Mouse (Mus musculus): ENCODE data around the gene Igfbp3. TPM values are rescaled to one million over a fixed set of nuclear protein-coding genes. Genes with fewer than 3 reads are reported as not detected.

Igfbp3 gene
- polyA plus RNA-seq, 1 experiment from 2014 or later, result 49.5 TPM

DNA sequence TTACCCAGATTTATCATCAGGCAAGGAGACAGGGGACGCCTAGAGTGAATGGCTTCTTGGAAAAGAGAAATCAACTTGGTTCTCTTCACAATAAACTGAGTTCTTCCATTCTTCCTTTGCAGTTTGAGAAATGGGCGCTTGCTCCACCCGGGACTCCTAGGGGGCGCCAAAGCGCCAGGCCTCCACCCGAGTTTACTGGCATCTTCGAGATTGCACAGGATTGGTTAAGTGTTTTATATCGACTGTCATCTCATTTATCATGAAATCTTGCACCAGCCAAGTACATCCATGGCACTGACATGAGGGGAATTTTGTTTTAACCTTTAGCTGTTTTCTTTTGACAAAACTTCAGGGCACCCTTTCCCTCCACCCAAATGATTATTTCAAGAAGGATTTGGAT is 2.0 kb upstream of the Igfbp3 start:
- H3K27me3 ChIP-seq (replicated peaks; ENCODE audit: control insufficient read depth, insufficient read depth, low read length), result peaks cover 43% of the 10 kb centered on the region
- H3K4me3 ChIP-seq (ENCODE audit: low read depth, low read length), result no peak overlapping the region
- no peaks in the 10 kb centered on the region for H3K36me3 ChIP-seq (ENCODE audit: control insufficient read depth, insufficient read depth, low read length)
- DNase-seq (ENCODE audit: low spot score) (peak; percentile 78), ATAC-seq (replicated peaks; ENCODE audit: low FRiP score, low TSS enrichment, low read depth) (no peak)
- 14% methylated on average over 8 of the region's 8 CpGs for WGBS
- no peak overlapping the region for H3K9ac ChIP-seq (ENCODE audit: low read length)
- no peaks in the 10 kb centered on the region for H3K9me3 ChIP-seq (ENCODE audit: control insufficient read depth, low read length)
- H3K4me2 ChIP-seq (ENCODE audit: low read length), result no peak overlapping the region
- no peak overlapping the region for H3K27ac ChIP-seq (ENCODE audit: low read depth)
- peaks cover 10% of the 10 kb centered on the region for H3K4me1 ChIP-seq (replicated peaks; ENCODE audit: control insufficient read depth, insufficient read depth, low read length)

DNA sequence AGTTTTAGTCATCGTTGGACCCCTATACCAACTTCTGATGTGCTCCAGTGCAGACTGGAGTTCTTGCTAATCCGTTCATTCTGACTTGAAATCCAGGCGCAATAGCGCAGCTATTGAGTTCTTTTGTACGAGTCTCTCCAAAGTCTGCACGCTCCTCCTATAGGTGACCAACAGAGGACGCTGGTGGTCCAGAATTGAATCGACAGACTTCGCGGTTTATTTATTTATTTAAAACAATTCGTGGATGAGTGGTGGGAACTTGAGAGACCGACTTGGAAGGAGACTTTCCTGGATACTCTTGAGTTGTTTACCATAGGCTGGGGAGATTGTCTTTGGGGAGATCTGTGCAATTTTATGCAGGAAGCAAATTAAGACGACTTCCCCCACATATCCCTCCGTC is 1.0 kb upstream of the Igfbp3 start:
- DNase-seq (ENCODE audit: low spot score), result peak; percentile 76
- whole genome bisulfite sequencing, result 6% methylated on average over 14 of the region's 14 CpGs
- H3K4me1 ChIP-seq (replicated peaks; ENCODE audit: control insufficient read depth, insufficient read depth, low read length), result peaks cover 10% of the 10 kb centered on the region

DNA sequence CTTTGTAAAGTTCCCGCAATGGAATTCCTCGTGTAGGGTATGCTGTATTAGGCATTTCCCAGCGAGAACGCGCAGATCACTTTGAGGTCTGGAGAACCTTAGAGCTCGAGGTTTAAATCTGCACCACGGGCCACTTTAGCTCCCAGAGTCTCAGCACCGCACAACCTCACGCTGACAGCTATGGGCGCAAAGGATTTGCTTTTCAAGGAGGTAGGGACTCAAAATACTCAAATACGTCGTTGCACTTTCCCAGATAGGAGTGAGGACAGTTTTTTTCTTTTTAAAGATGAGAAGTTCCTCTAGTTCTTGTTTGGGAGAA is 578 bp upstream of the Igfbp3 start:
- WGBS, result under 1% methylated on average over 12 of the region's 12 CpGs
- no peaks in the 10 kb centered on the region for H3K36me3 ChIP-seq (ENCODE audit: control insufficient read depth, insufficient read depth, low read length)
- no peak for DNase-seq (ENCODE audit: low spot score)
- peaks cover 44% of the 10 kb centered on the region for H3K27me3 ChIP-seq (replicated peaks; ENCODE audit: control insufficient read depth, insufficient read depth, low read length)
- H3K27ac ChIP-seq (ENCODE audit: low read depth), result no peak overlapping the region
- H3K4me1 ChIP-seq (replicated peaks; ENCODE audit: control insufficient read depth, insufficient read depth, low read length), result peaks cover 10% of the 10 kb centered on the region
- ATAC-seq (replicated peaks; ENCODE audit: low FRiP score, low TSS enrichment, low read depth), result no peak
- H3K4me2 ChIP-seq (ENCODE audit: low read length), result peak overlapping the region; percentile 90
- H3K9ac ChIP-seq (ENCODE audit: low read length), result no peak overlapping the region
- H3K9me3 ChIP-seq (ENCODE audit: control insufficient read depth, low read length), result no peaks in the 10 kb centered on the region
- peak overlapping the region; percentile 54 for H3K4me3 ChIP-seq (ENCODE audit: low read depth, low read length)

More for the DNA sequence above, 1.0 kb upstream of the Igfbp3 start:
- peak overlapping the region; percentile 54 for H3K4me3 ChIP-seq (ENCODE audit: low read depth, low read length)
- H3K27ac ChIP-seq (ENCODE audit: low read depth), result no peak overlapping the region
- peaks cover 44% of the 10 kb centered on the region for H3K27me3 ChIP-seq (replicated peaks; ENCODE audit: control insufficient read depth, insufficient read depth, low read length)
- peak overlapping the region; percentile 90 for H3K4me2 ChIP-seq (ENCODE audit: low read length)
- no peak for ATAC-seq (replicated peaks; ENCODE audit: low FRiP score, low TSS enrichment, low read depth)
- no peaks in the 10 kb centered on the region for H3K36me3 ChIP-seq (ENCODE audit: control insufficient read depth, insufficient read depth, low read length)
- no peaks in the 10 kb centered on the region for H3K9me3 ChIP-seq (ENCODE audit: control insufficient read depth, low read length)
- no peak overlapping the region for H3K9ac ChIP-seq (ENCODE audit: low read length)

DNA sequence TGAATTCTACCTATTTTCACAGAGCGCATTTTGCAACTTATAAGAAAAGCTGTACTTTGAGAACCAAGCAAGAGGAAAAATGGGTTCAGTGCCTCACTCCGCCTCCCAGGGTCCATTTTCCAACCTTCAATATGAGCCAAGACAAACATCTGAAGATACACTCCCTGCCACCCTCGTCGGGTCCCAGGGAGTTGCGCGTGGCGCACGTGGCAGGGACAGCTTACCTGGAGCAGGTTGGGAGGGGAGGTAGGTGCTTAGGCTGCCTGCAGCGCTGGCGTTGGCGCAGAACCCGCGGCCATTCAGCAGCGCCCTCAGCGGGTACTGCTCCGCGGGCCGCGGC is 592 bp downstream of the Igfbp3 start:
- WGBS, result 2% methylated on average over 19 of the region's 19 CpGs

DNA sequence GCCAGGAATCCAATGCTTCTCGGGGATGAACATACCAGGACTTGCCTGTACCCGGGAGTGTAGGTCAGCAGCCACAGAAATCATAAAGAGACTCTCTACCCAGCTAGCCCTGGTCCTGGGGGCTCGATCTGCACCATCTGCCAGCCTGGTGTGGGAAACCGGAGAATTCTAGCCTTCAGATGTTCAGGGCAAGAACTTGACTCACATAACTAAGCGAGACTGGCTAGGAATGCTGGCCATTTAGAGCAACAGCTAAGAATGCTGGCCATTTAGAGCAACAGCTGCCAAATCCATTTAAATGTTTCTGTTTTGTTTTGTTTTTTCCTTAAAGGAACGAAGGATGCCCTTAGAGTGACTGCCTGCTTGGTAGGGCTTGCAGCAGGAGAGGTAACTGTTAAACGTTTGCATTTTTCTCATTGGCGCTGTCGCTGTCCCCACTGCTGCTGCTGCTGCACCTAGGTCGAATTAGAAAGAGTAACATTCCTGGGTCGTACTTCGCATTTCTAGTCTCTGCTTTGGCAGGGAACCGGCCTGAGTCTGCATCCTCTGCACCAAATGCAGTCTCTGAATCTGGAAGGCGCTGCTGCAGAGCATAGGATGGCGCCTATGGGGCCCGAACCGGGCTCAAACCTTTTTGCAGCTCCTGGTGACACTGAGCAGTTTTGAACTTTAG is 1.5 kb downstream of the Igfbp3 start:
- Histone ChIP-seq H3K36me3 (ENCODE audit: control insufficient read depth, insufficient read depth, low read length) (no peaks in the 10 kb centered on the region), H3K27ac (ENCODE audit: low read depth) (no peak overlapping the region), H3K27me3 (replicated peaks; ENCODE audit: control insufficient read depth, insufficient read depth, low read length) (peaks cover 44% of the 10 kb centered on the region), H3K4me1 (replicated peaks; ENCODE audit: control insufficient read depth, insufficient read depth, low read length) (peaks cover 10% of the 10 kb centered on the region), H3K4me2 (ENCODE audit: low read length) (peak overlapping the region; percentile 90), H3K9me3 (ENCODE audit: control insufficient read depth, low read length) (no peaks in the 10 kb centered on the region), H3K9ac (ENCODE audit: low read length) (no peak overlapping the region), H3K4me3 (ENCODE audit: low read depth, low read length) (peak overlapping the region; percentile 54)
- ATAC-seq (replicated peaks; ENCODE audit: low FRiP score, low TSS enrichment, low read depth) (no peak), DNase-seq (ENCODE audit: low spot score) (no peak)
- WGBS, result 18% methylated on average over 17 of the region's 17 CpGs

More for the DNA sequence above, 592 bp downstream of the Igfbp3 start:
- Histone ChIP-seq H3K9me3 (ENCODE audit: control insufficient read depth, low read length) (no peaks in the 10 kb centered on the region), H3K4me3 (ENCODE audit: low read depth, low read length) (peak overlapping the region; percentile 54), H3K36me3 (ENCODE audit: control insufficient read depth, insufficient read depth, low read length) (no peaks in the 10 kb centered on the region), H3K4me2 (ENCODE audit: low read length) (peak overlapping the region; percentile 90), H3K27me3 (replicated peaks; ENCODE audit: control insufficient read depth, insufficient read depth, low read length) (peaks cover 44% of the 10 kb centered on the region), H3K9ac (ENCODE audit: low read length) (peak overlapping the region; percentile 37), H3K4me1 (replicated peaks; ENCODE audit: control insufficient read depth, insufficient read depth, low read length) (peaks cover 10% of the 10 kb centered on the region), H3K27ac (ENCODE audit: low read depth) (0 out of 2 replicates have a peak overlapping the region, but pooled peaks have one; percentile 29)
- no peak for DNase-seq (ENCODE audit: low spot score)
- no peak for ATAC-seq (replicated peaks; ENCODE audit: low FRiP score, low TSS enrichment, low read depth)

DNA sequence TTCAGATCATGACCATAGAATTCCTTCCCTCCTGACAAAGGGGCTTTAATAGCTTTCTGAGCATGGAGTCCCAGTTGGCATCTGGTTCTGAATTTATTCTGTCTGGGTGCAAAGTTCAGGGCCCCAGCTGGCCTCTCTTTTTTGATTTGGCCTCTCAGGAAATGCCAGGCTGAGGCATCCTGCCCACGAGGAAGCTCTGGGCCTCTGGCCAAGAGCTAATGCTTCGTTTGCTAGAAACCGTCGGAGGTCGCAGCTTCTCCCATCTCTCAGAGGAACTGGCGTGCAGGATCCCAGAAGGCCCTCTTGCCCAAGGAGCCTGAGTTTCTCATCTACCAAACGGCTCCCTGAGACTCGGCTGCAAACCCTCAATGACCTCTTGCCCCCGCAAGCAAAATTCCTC is 2.5 kb downstream of the Igfbp3 start:
- Histone ChIP-seq H3K27ac (ENCODE audit: low read depth) (no peak overlapping the region), H3K4me2 (ENCODE audit: low read length) (peak overlapping the region; percentile 23; the same call in 1 of the 2 replicates), H3K4me1 (replicated peaks; ENCODE audit: control insufficient read depth, insufficient read depth, low read length) (peaks cover 10% of the 10 kb centered on the region), H3K4me3 (ENCODE audit: low read depth, low read length) (no peak overlapping the region), H3K9me3 (ENCODE audit: control insufficient read depth, low read length) (no peaks in the 10 kb centered on the region), H3K9ac (ENCODE audit: low read length) (no peak overlapping the region), H3K27me3 (replicated peaks; ENCODE audit: control insufficient read depth, insufficient read depth, low read length) (peaks cover 44% of the 10 kb centered on the region), H3K36me3 (ENCODE audit: control insufficient read depth, insufficient read depth, low read length) (no peaks in the 10 kb centered on the region)
- DNase-seq (ENCODE audit: low spot score), result no peak
- no peak for ATAC-seq (replicated peaks; ENCODE audit: low FRiP score, low TSS enrichment, low read depth)
- 25% methylated on average over 9 of the region's 9 CpGs for WGBS

DNA sequence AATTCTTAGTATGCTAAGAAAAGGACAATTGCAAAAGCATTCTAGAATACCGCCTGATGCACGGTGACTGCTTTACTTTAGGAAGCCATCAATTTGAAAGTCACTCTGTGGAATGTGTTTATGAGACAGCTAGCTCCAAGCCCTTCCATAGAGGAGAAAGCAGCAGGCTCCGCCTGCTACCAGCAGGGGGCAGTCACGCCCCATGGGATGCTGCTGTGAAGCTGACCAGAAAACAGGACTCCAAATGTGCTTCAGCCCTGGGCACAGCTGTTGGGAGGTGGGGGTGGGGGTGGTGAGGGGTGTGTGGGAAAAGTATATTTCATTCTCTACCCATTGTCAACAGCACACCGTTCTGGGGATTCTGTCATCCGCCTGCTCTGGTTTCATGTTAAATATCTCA is 3.4 kb downstream of the Igfbp3 start:
- H3K27ac ChIP-seq (ENCODE audit: low read depth), result no peak overlapping the region
- no peaks in the 10 kb centered on the region for H3K9me3 ChIP-seq (ENCODE audit: control insufficient read depth, low read length)
- H3K27me3 ChIP-seq (replicated peaks; ENCODE audit: control insufficient read depth, insufficient read depth, low read length), result peaks cover 41% of the 10 kb centered on the region
- WGBS, result 14% methylated on average over 6 of the region's 6 CpGs
- ATAC-seq (replicated peaks; ENCODE audit: low FRiP score, low TSS enrichment, low read depth) (peak; percentile 36; the same call in 1 of the 2 replicates), DNase-seq (ENCODE audit: low spot score) (peak; percentile 89)
- no peaks in the 10 kb centered on the region for H3K36me3 ChIP-seq (ENCODE audit: control insufficient read depth, insufficient read depth, low read length)
- no peak overlapping the region for H3K9ac ChIP-seq (ENCODE audit: low read length)
- H3K4me2 ChIP-seq (ENCODE audit: low read length), result no peak overlapping the region
- H3K4me3 ChIP-seq (ENCODE audit: low read depth, low read length), result no peak overlapping the region
- H3K4me1 ChIP-seq (replicated peaks; ENCODE audit: control insufficient read depth, insufficient read depth, low read length), result peaks cover 10% of the 10 kb centered on the region

DNA sequence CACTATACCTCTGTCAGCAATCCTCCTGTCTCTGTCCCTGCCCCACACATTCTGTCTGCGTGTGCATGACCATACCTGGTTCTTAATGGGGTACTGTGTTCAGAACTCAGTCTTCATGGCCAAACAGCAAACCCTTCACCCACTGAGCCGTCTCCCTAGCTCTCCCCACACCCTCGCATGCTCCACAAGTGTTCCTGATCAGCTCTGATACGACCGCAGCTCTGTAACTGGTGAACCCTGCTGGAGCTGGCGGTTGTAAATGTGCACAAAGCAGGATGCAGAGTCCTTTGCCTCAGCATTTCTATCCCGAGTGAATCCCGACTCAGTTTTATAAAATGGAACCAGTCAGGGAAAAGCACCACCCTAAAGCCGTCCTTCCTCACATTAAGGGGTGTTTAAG is 9.9 kb downstream of the Igfbp3 start:
- H3K4me1 ChIP-seq (replicated peaks; ENCODE audit: control insufficient read depth, insufficient read depth, low read length), result no peaks in the 10 kb centered on the region
- H3K27me3 ChIP-seq (replicated peaks; ENCODE audit: control insufficient read depth, insufficient read depth, low read length), result no peaks in the 10 kb centered on the region
- DNase-seq (ENCODE audit: low spot score), result no peak
- H3K36me3 ChIP-seq (ENCODE audit: control insufficient read depth, insufficient read depth, low read length), result no peaks in the 10 kb centered on the region
- no peak overlapping the region for H3K4me3 ChIP-seq (ENCODE audit: low read depth, low read length)
- ATAC-seq (replicated peaks; ENCODE audit: low FRiP score, low TSS enrichment, low read depth), result no peak
- no peak overlapping the region for H3K4me2 ChIP-seq (ENCODE audit: low read length)
- H3K9ac ChIP-seq (ENCODE audit: low read length), result no peak overlapping the region
- no peaks in the 10 kb centered on the region for H3K9me3 ChIP-seq (ENCODE audit: control insufficient read depth, low read length)
- H3K27ac ChIP-seq (ENCODE audit: low read depth), result no peak overlapping the region
- WGBS, result 84% methylated on average over 9 of the region's 9 CpGs

DNA sequence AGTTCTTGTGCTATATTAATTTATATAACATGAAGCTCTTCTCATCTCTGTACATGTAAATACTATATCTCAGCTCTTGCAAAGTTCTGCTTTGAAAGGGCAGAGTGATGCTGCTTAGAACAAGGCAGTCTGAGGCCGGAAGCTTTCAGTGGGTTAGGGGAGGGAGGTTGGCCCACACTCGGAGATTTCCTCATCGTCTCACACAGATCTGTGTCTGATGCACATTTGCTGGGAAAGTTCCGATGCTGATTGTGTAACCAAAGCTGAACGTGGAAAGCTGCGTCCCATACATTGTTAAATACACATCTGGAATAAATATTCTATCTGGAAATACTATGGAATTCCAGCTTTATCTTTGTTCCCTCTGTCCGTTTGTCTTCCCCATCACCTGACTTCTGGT is 11.5 kb downstream of the Igfbp3 start:
- 75% methylated on average over 7 of the region's 7 CpGs for WGBS
- H3K4me1 ChIP-seq (replicated peaks; ENCODE audit: control insufficient read depth, insufficient read depth, low read length), result no peaks in the 10 kb centered on the region
- ATAC-seq (replicated peaks; ENCODE audit: low FRiP score, low TSS enrichment, low read depth), result no peak
- no peaks in the 10 kb centered on the region for H3K36me3 ChIP-seq (ENCODE audit: control insufficient read depth, insufficient read depth, low read length)
- no peak overlapping the region for H3K4me3 ChIP-seq (ENCODE audit: low read depth, low read length)
- H3K4me2 ChIP-seq (ENCODE audit: low read length), result no peak overlapping the region
- H3K27me3 ChIP-seq (replicated peaks; ENCODE audit: control insufficient read depth, insufficient read depth, low read length), result no peaks in the 10 kb centered on the region
- no peak for DNase-seq (ENCODE audit: low spot score)
- no peaks in the 10 kb centered on the region for H3K9me3 ChIP-seq (ENCODE audit: control insufficient read depth, low read length)
- no peak overlapping the region for H3K9ac ChIP-seq (ENCODE audit: low read length)
- H3K27ac ChIP-seq (ENCODE audit: low read depth), result no peak overlapping the region
